Mouse (Mus musculus) olfactory bulb, adult 2 months (tissue): ENCODE measurements around the gene Spa17. TPM values are rescaled to one million over a fixed set of nuclear protein-coding genes. Genes with fewer than 3 reads are reported as not detected.

Experiments used
- H3K27ac ChIP-seq: fragments of 200-500 bp; 2 replicates; pipeline ENCODE4 v1.5.1; 2012; ENCODE audit warnings: low read depth, low read length; ENCODE audit not compliant: insufficient read depth
- H3K4me1 ChIP-seq: fragments of 200-500 bp; 2 replicates; pipeline ENCODE4 v1.6.1; 2012; ENCODE audit warnings: low read length; ENCODE audit not compliant: control insufficient read depth, insufficient read depth
- H3K4me3 ChIP-seq: fragments of 200-500 bp; 2 replicates; pipeline ENCODE4 v1.5.1; 2012; ENCODE audit warnings: mild to moderate bottlenecking, low read depth, low read length, moderate library complexity; ENCODE audit not compliant: insufficient read depth
- CTCF ChIP-seq: fragments of 200-500 bp; IDR thresholded peaks from 2 replicates; pipeline ENCODE4 v1.5.1; 2012; ENCODE audit warnings: low read depth, mild to moderate bottlenecking, low read length, moderate library complexity; ENCODE audit not compliant: insufficient read depth
- POLR2A ChIP-seq: fragments of 200-500 bp; IDR thresholded peaks from 2 replicates; pipeline ENCODE4 v1.6.1; 2012; ENCODE audit warnings: mild to moderate bottlenecking, low read depth, low read length, moderate library complexity; ENCODE audit not compliant: insufficient read depth
- WGBS: fragments of 180-500 bp; shearing (Covaris S2); methylation state at CpG from one replicate; pipeline ENCODE4 v1.1.7; 2018; 5-methylcytosine and 5-hydroxymethylcytosine counted together
- polyA plus RNA-seq: library from polyadenylated mRNA; stranded (reverse); fragments of >200 nt; gene quantifications from 2 replicates; pipeline ENCODE4 v1.2.4, GENCODE M21; 2012; ENCODE audit warnings: low replicate concordance; ENCODE audit not compliant: missing spikeins, insufficient read depth, insufficient read length

Spa17 gene
- polyA plus RNA-seq, 1 experiment, result not detected

DNA sequence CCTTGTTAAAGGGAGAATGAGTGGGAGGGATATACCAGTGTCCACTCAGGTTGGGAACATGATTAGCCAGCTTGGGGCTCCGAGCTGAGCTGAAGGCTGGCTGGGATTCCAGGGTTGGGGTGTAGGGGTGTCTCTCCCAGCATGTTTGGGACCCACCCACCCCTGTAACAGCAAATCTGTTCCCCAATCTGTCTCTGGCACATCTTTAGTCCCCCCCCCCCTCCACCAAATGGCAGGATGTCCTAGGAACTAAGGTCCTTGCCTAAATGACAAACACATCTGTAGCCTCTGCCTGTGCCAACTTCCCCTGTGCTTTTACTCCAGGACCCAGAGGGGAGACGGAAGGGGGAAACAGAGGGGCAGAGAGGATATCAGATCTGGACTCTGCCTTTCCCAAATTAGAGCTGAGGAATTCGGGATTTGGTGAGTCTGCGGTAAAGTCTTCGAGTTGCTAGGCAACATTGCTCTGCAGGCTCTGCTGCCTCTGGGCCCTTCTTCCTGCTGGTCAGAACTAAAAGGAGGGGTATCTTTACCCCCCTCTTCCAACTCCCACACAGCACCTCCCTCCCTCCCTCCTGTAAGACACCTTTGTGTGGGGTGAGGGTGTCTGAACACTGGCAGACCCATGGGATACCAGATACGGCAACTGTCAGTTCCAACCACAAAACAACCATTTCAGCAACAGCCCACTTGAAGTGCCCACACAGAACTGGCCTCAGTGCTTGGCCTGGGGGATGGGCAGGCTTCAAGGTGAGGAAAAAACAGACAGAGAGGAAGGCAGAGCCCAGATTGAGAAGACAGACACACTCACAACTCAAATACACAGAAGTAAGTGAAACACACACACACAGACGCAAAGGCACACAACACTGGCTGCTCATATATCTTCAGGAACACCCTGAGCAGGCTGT is 58.4 kb downstream of the Spa17 start, which contains the start of gene Siae:
Gene Siae (plus strand): TSS at position 861 of the 911 bp plus-strand sequence.
- H3K27ac ChIP-seq, result no peak within 1 kb of the TSS
- 35% methylated on average over 7 of the region's 7 CpGs for WGBS
- H3K4me3 ChIP-seq, result no peak within 1 kb of the TSS
- TF ChIP-seq CTCF, result no peak
- TF ChIP-seq POLR2A, result no peak
- H3K4me1 ChIP-seq, result peaks cover 24% of the 10 kb centered on the region

GRCm38 (mm10) chr9:37554279-37554678 is 59.2 kb downstream of the Spa17 start:
- no peak for TF ChIP-seq POLR2A
- no peak for TF ChIP-seq CTCF
- Histone ChIP-seq H3K4me1 (peaks cover 24% of the 10 kb centered on the region), H3K4me3 (no peak overlapping the region), H3K27ac (no peak overlapping the region)
- 95% methylated on average over 1 of the region's 1 CpGs for WGBS

Other genes with a start within 250 kb of the Spa17 start
- not detected in 2 replicates for gene Hepacam, start 246.4 kb downstream of the Spa17 start, polyA plus RNA-seq
- not detected in 2 replicates for gene Robo4, start 211.8 kb downstream of the Spa17 start, polyA plus RNA-seq
- not detected in 2 replicates for gene Robo3, start 180.5 kb downstream of the Spa17 start, polyA plus RNA-seq
- not detected in 2 replicates for gene Msantd2, start 124.4 kb downstream of the Spa17 start, polyA plus RNA-seq
- not detected in 2 replicates for gene Esam, start 85.6 kb downstream of the Spa17 start, polyA plus RNA-seq
- gene Vsig2, start 74.5 kb downstream of the Spa17 start, polyA plus RNA-seq, result not detected in 2 replicates
- 523 TPM in 1 of 2 replicates, not detected in the other for gene Nrgn, start 60.8 kb downstream of the Spa17 start, polyA plus RNA-seq
- gene Siae, start 58.0 kb downstream of the Spa17 start, polyA plus RNA-seq, result not detected in 2 replicates
- not detected in 2 replicates for gene Tbrg1, start 43.6 kb upstream of the Spa17 start, polyA plus RNA-seq
- not detected in 2 replicates for gene Panx3, start 55.5 kb upstream of the Spa17 start, polyA plus RNA-seq
- gene Olfr160, start 102.5 kb upstream of the Spa17 start, polyA plus RNA-seq, result not detected in 2 replicates
- gene Olfr874, start 131.4 kb upstream of the Spa17 start, polyA plus RNA-seq, result not detected in 2 replicates
- gene Olfr875, start 158.1 kb upstream of the Spa17 start, polyA plus RNA-seq, result not detected in 2 replicates
- gene Olfr876, start 189.3 kb upstream of the Spa17 start, polyA plus RNA-seq, result not detected in 2 replicates
- not detected in 2 replicates for gene Olfr877, start 240.5 kb upstream of the Spa17 start, polyA plus RNA-seq